Mouse (Mus musculus) brain, embryonic 14.5 days (tissue): ENCODE data around the gene Stra6.

ENCODE experiments used
- CTCF ChIP-seq: fragments of 200-500 bp; IDR thresholded peaks from 2 replicates; pipeline ENCODE4 v1.5.1; 2012; ENCODE audit warnings: inconsistent platforms, mild to moderate bottlenecking, moderate library complexity, borderline replicate concordance; ENCODE audit not compliant: insufficient read depth, insufficient read length; ENCODE audit errors: extremely low read depth
- POLR2A ChIP-seq: fragments of 200-500 bp; IDR thresholded peaks from 2 replicates; pipeline ENCODE4 v1.6.1; 2012; ENCODE audit warnings: mild to moderate bottlenecking, inconsistent platforms, borderline replicate concordance; ENCODE audit not compliant: poor library complexity, insufficient read depth, insufficient read length, severe bottlenecking; ENCODE audit errors: extremely low read depth

DNA sequence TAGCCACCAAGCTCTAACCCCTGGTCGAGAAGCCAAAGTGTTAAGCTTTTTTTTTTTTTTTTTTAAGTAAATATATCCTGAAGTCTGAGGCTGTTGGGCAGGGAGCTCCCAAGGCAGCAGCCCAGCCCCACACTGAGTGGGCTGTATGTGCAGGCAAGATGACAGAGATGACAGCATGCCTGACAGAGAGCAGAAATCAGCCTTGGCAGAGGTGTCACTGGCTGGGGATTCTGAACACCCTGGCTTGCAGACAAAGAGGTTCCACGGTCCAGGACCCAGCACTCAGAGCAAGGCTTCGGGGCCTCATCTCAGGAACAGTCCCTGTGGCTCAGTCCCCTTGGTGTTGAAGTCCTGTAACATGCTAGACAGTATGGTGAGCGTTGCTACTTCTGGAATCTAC lies 96.3 kb downstream of the Stra6 start:
- no peak for TF ChIP-seq POLR2A
- no peak for TF ChIP-seq CTCF
